Mouse (Mus musculus) erythroblast, embryonic 14.5 days (primary cell): ENCODE measurements around the gene Cacna2d1.

Experiments
- GATA1 ChIP-seq: IDR thresholded peaks from 2 replicates; pipeline ENCODE4 v1.6.1; 2012; ENCODE audit warnings: low read length, inconsistent platforms, mixed read lengths
- TAL1 ChIP-seq: IDR thresholded peaks from 3 replicates; pipeline ENCODE4 v1.6.1; 2012; ENCODE audit warnings: low read length, inconsistent platforms, mixed read lengths

- TF ChIP-seq TAL1, result no peak
- no peak for TF ChIP-seq GATA1
Measured at GRCm38 (mm10) chr5:15971821-15972220, 37.3 kb downstream of the Cacna2d1 start.
